Mouse (Mus musculus): Measurements from ENCODE around the gene Ttc1.

- TF ChIP-seq CTCF (IDR thresholded peaks at IDR 0.05): no peak; the same call in 1 of the 2 replicates
- TF ChIP-seq EP300 (IDR thresholded peaks at IDR 0.05): no peak
Observed at GRCm38 (mm10) chr11:43775469-43776323, 27.9 kb upstream of the Ttc1 start.
